Mouse (Mus musculus) central nervous system, embryonic 11.5 days (tissue): ENCODE measurements around the gene Nmt1. TPM values are rescaled to one million over a fixed set of nuclear protein-coding genes. Genes with fewer than 3 reads are reported as not detected.

Source experiments
- polyA plus RNA-seq: library from polyadenylated mRNA; depleted of rRNA; stranded (reverse); fragments of >200 nt; gene quantifications from 2 replicates; pipeline ENCODE4 v1.2.3, GENCODE M21; 2012; rRNA removed

Nmt1 gene
- 35.3 and 49.5 TPM in 2 replicates for polyA plus RNA-seq

GRCm38 (mm10) chr11:103028176-103028891, at the start of gene Nmt1, which contains the start of gene Dcakd:
Nmt1 (plus strand) TSS chr11:103028190.
Dcakd (minus strand) TSS chr11:103028333.

GRCm38 (mm10) chr11:103101481-103101865, 73.5 kb downstream of the Nmt1 start, which contains the start of the genes Plcd3 and Acbd4:
Plcd3 (minus strand) TSS chr11:103101658.
Acbd4 (plus strand) TSS chr11:103101682.

GRCm38 (mm10) chr11:103116008-103116818, 88.2 kb downstream of the Nmt1 start, which contains the start of gene Hexim1:
Hexim1 (plus strand) TSS chr11:103116231.

Other genes with a start within 250 kb of the Nmt1 start
- 116 and 119 TPM in 2 replicates for gene Gjc1, start 208.5 kb upstream of the Nmt1 start, polyA plus RNA-seq
- gene Higd1b, start 192.3 kb upstream of the Nmt1 start, polyA plus RNA-seq: not detected in 2 replicates
- gene Eftud2, start 147.2 kb upstream of the Nmt1 start, polyA plus RNA-seq: 127 and 232 TPM in 2 replicates
- gene Ccdc103, start 147.0 kb upstream of the Nmt1 start, polyA plus RNA-seq: 1.1 and 1.8 TPM in 2 replicates
- gene Fam187a, start 143.0 kb upstream of the Nmt1 start, polyA plus RNA-seq: 0.05 TPM in 1 of 2 replicates, not detected in the other
- gene Gfap, start 127.3 kb upstream of the Nmt1 start, polyA plus RNA-seq: 0.40 and 0.55 TPM in 2 replicates
- 23.2 and 28.6 TPM in 2 replicates for gene Kif18b, start 103.1 kb upstream of the Nmt1 start, polyA plus RNA-seq
- 9.9 and 11.7 TPM in 2 replicates for gene C1ql1, start 81.5 kb upstream of the Nmt1 start, polyA plus RNA-seq
- gene Dcakd, start 143 bp downstream of the Nmt1 start, polyA plus RNA-seq: 161 and 243 TPM in 2 replicates
- gene Plcd3, start 73.5 kb downstream of the Nmt1 start, polyA plus RNA-seq: 2.2 and 2.3 TPM in 2 replicates
- gene Acbd4, start 73.5 kb downstream of the Nmt1 start, polyA plus RNA-seq: 5.4 and 15.2 TPM in 2 replicates
- 15.4 and 25.5 TPM in 2 replicates for gene Hexim1, start 88.0 kb downstream of the Nmt1 start, polyA plus RNA-seq
- gene Hexim2, start 104.2 kb downstream of the Nmt1 start, polyA plus RNA-seq: 6.7 and 6.9 TPM in 2 replicates
- gene Fmnl1, start 142.9 kb downstream of the Nmt1 start, polyA plus RNA-seq: 1.7 and 2.4 TPM in 2 replicates
- 0.11 and 0.12 TPM in 2 replicates for gene 1700023F06Rik, start 180.4 kb downstream of the Nmt1 start, polyA plus RNA-seq
- gene Spata32, start 190.2 kb downstream of the Nmt1 start, polyA plus RNA-seq: 0.05 TPM in 1 of 2 replicates, not detected in the other
- 5.6 and 5.7 TPM in 2 replicates for gene Map3k14, start 239.3 kb downstream of the Nmt1 start, polyA plus RNA-seq